Mouse (Mus musculus): ENCODE measurements around the gene Gm37240. TPM values are rescaled to one million over a fixed set of nuclear protein-coding genes. Genes with fewer than 3 reads are reported as not detected.
"Not testable (repeated sequence)": the region's sequence is repeated elsewhere in the genome, so short reads cannot be mapped to it uniquely, and the experiment has no call there.

Gene Gm37240
- polyA plus RNA-seq, 1 experiment from 2014 or later: 8.9 TPM

DNA sequence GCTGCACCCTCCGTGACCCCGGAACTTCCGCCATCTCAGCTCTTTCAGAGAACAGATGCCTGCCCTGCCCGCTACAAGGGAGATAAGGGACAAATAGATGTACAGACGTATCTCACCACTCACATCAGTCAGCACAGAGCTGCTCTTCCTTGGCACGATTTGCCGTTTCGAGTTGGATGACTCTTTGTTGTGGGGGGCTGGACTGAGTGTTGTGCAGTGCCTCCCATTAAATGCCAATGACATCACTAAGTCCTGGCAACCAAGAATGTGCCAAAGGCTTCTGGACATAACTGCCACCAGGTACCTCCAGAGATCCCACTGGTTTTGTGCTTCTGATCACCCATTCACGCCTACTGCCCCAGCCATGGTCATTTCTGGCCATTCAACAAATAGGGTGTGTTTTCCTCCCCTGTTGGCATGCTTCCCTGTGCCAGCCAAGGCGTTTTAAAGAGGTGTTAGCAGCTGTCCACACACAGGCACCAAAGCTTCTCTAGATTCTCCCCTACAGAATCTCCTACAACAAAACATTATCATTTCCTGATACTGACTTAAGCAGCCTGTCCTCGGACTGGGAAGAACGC, 1233.0 kb downstream of the Gm37240 start:
- Histone ChIP-seq H3K4me3 (replicated peaks) (peak overlapping the region; percentile 22; the same call in 1 of the 2 replicates), H3K27me3 (peaks cover 9% of the 10 kb centered on the region), H3K4me2 (peak overlapping the region; percentile 51), H3K36me3 (no peaks in the 10 kb centered on the region), H3K9me3 (replicated peaks) (no peaks in the 10 kb centered on the region), H3K9ac (no peak overlapping the region), H3K4me1 (peaks cover 26% of the 10 kb centered on the region), H3K27ac (no peak overlapping the region)
- ATAC-seq (replicated peaks; ENCODE audit: low FRiP score): 0 out of 2 replicates have a peak, but pooled peaks have one; percentile 38
- 33% methylated on average over 12 of the region's 12 CpGs for WGBS

DNA sequence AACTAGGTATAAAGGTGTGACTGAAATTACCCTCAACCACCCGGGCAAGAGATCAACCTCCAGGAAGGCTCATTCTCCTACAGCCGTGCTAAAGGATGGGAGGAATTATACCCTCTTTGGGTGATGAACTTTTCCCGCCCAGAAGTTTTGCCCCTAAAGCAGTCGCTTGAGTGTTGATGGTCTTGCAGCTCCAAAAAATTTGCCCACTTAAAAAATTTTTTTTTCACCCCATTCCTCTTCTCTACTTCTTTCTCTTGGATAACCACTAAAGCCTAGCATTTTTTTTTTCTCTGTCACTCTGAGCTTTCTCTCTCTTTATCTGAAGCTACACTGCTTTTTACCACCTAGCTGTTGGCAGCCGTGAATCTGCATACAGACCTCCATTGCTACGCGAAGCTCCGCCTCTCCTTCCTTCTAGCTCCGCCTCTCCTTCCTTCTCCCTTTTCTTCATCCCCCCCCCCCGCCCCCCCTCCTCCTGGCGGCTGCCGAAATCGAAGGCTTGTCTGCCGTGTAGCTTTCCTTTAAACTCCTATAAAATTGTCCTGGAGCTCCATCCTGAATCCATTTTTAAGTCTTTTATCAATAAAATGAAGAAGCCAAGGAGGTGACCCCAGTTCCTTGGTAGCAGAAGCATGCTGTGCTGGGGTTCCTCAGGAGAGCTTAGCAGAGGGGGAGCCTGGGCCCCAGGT, 1233.6 kb downstream of the Gm37240 start:
- H3K27me3 ChIP-seq: peaks cover 9% of the 10 kb centered on the region
- H3K4me2 ChIP-seq: peak overlapping the region; percentile 51
- peak overlapping the region; percentile 22; the same call in 1 of the 2 replicates for H3K4me3 ChIP-seq (replicated peaks)
- H3K36me3 ChIP-seq: no peaks in the 10 kb centered on the region
- peaks cover 26% of the 10 kb centered on the region for H3K4me1 ChIP-seq
- 12% methylated on average over 14 of the region's 14 CpGs for WGBS
- ATAC-seq (replicated peaks; ENCODE audit: low FRiP score): no peak
- H3K9ac ChIP-seq: no peak overlapping the region
- H3K9me3 ChIP-seq (replicated peaks): no peaks in the 10 kb centered on the region
- no peak overlapping the region for H3K27ac ChIP-seq

DNA sequence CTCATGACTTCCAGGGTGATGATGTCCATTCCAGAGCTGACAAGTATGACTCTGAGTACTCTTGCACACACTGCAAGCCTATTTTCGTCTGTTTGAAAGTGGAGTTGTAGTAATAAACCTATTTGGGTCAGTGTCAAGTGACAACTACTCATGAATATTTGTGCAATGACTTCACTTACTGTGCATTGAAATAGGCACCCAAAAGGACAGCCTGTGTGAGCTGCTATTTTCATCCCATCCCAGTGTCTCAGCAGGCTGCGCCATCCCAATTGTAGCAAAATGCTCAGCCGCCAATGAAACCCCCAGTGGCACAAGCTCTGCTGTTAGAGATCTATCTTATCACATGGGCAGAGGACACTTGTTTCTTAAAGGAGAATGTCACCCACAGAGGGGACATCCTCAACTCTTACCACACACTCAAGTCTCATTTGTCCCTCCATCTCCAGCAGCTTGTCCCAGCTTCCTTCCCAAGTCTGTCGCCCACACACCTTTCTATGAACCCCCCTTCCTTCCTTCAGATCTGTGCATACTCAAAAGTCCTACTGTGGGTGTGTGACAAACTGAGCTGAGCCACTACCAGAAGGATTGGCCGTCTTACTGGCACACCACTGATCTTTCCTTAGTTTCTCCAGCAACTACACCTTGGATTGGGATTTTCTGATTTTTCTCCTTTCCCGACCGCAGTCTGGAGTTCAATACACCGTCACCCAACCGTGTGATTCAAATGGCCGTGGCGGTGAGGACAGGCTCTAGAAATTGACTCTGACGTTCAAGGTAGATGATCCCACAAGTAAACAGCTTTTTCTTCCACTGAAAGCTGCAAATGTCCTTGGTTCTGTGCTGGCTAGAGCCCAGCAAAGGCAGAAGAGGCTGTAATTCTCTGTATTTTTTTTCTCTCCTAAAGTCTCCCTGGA, 1234.4 kb downstream of the Gm37240 start:
- Histone ChIP-seq H3K4me2 (peak overlapping the region; percentile 51), H3K4me1 (peaks cover 26% of the 10 kb centered on the region)
- ATAC-seq (replicated peaks; ENCODE audit: low FRiP score): no peak

DNA sequence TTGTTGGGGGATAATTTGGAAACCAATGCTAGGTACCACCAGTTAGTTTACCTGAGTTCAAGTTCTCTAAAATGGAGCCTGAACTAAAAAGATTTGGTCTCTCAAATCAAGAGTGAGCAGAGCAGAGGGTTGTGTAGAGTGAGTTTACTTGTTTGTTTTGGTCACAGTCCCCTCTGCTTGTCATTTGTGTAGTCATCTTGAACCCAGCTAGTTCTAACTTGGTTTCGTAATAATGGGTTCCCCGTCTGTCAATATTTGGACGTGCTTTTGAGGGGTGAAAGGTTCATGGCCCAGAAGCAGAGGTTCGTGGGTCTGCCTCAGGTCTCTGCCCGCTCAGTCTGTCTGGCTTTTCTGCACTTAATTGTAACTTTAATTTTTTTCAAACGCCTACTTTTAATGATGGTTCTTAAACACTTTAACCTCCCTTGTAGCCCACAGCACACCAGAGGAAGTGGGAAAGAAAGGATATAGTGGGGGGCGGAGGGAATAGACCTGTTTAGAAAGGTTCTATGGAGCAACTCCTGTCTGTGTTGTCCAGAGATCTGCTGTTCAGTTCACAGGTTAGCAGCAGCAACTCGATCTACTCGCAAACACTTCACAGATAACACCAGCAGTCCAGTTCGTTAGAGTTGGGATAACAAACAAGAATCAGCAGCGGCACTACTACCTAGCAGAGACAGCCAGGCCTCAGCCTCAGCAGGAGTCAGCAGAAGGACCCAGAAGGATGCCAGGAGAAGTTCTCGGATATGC, 1237.6 kb downstream of the Gm37240 start:
- H3K4me2 ChIP-seq: no peak overlapping the region
- 86% methylated on average over 12 of the region's 12 CpGs for WGBS
- no peak overlapping the region for H3K9ac ChIP-seq
- H3K27me3 ChIP-seq: peaks cover 8% of the 10 kb centered on the region
- H3K36me3 ChIP-seq: no peaks in the 10 kb centered on the region
- ATAC-seq (replicated peaks; ENCODE audit: low FRiP score): no peak
- no peak overlapping the region for H3K27ac ChIP-seq
- peaks cover 18% of the 10 kb centered on the region for H3K4me1 ChIP-seq
- H3K4me3 ChIP-seq (replicated peaks): no peak overlapping the region
- H3K9me3 ChIP-seq (replicated peaks): no peaks in the 10 kb centered on the region

More for the DNA sequence above, 1234.4 kb downstream of the Gm37240 start:
- Histone ChIP-seq H3K27ac (no peak overlapping the region), H3K9me3 (replicated peaks) (no peaks in the 10 kb centered on the region), H3K36me3 (no peaks in the 10 kb centered on the region), H3K4me3 (replicated peaks) (no peak overlapping the region), H3K27me3 (peaks cover 9% of the 10 kb centered on the region), H3K9ac (no peak overlapping the region)
- WGBS: 64% methylated on average over 12 of the region's 12 CpGs

DNA sequence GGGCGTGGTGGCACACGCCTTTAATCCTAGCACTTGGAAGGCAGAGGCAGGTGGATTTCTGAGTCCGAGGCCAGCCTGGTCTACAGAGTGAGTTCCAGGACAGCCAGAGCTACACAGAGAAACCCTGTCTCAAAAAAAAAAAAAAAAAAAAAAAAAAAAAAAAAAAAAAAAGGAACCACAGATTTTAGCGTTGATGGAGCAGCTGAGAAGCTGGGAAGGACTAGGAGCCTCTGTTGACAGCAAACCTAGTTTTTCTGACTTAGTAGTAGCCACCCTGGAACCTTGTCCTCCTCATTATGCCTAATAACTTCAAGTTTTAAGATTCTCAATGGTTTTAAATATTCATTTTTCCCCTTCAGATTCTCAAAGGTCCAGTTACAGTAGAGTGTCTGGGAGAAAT, 1239.2 kb downstream of the Gm37240 start:
- not testable (repeated sequence) for H3K4me3 ChIP-seq (replicated peaks); H3K9ac ChIP-seq; H3K4me2 ChIP-seq; ATAC-seq (replicated peaks; ENCODE audit: low FRiP score); H3K27ac ChIP-seq; H3K9me3 ChIP-seq (replicated peaks); H3K27me3 ChIP-seq; H3K4me1 ChIP-seq; H3K36me3 ChIP-seq
- 82% methylated on average over 4 of the region's 4 CpGs for WGBS

DNA sequence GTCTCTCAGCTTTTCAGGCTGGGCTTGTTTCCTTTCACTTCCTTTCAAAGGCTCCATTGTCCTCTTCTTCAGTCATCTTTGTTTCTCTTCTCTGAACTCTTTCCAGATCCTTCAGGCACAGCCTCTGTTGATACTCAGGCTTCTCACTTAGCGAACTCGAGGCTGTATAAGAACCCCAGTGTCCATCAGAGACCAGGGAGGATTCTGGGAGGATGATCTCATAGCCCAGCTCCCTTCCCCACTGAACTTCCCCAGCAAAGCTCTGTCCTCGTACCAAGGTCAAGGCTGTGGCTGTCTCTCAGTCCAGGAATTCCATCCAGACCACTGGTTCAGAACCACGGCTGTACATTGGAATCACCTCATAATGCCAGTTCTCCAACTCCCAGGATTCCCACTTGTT, 1239.7 kb downstream of the Gm37240 start:
- no peaks in the 10 kb centered on the region for H3K27me3 ChIP-seq
- H3K4me2 ChIP-seq: no peak overlapping the region
- H3K9ac ChIP-seq: no peak overlapping the region
- no peak overlapping the region for H3K4me3 ChIP-seq (replicated peaks)
- ATAC-seq (replicated peaks; ENCODE audit: low FRiP score): no peak; the same call in 1 of the 2 replicates
- H3K9me3 ChIP-seq (replicated peaks): no peaks in the 10 kb centered on the region
- H3K36me3 ChIP-seq: no peaks in the 10 kb centered on the region
- 0 out of 2 replicates have a peak, but pooled peaks cover 2% of the 10 kb centered on the region for H3K4me1 ChIP-seq
- WGBS: 53% methylated on average over 4 of the region's 4 CpGs
- H3K27ac ChIP-seq: no peak overlapping the region

DNA sequence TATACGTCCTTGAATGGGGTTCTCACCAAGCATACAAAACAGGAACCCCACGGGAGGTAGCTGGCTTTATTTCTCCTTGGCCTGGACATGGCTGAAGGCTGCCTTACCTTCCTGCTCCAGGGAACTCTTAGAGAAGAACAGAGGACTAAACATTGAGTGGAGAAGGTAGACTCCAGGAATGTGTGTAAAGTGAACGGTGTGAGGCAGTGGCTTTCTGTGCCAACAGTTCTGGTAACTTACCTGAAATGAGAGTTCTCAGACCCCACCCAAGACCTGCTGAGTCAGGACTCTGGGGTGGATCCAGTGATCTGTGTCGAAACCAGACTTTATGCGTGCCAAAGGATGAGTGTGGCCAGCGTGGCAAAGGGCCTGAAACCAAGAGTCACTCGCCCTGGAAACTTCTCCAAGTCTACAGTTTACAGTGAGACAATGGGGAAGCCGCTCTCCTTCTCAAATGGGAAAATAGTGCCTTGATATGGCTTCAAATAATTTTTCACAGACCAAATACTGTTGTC, 1240.9 kb downstream of the Gm37240 start:
- no peak overlapping the region for H3K9ac ChIP-seq
- no peaks in the 10 kb centered on the region for H3K27me3 ChIP-seq
- no peaks in the 10 kb centered on the region for H3K9me3 ChIP-seq (replicated peaks)
- H3K36me3 ChIP-seq: no peaks in the 10 kb centered on the region
- H3K27ac ChIP-seq: no peak overlapping the region
- 0 out of 2 replicates have a peak, but pooled peaks cover 2% of the 10 kb centered on the region for H3K4me1 ChIP-seq
- 73% methylated on average over 8 of the region's 8 CpGs for WGBS
- no peak overlapping the region for H3K4me3 ChIP-seq (replicated peaks)
- ATAC-seq (replicated peaks; ENCODE audit: low FRiP score): no peak
- no peak overlapping the region for H3K4me2 ChIP-seq

DNA sequence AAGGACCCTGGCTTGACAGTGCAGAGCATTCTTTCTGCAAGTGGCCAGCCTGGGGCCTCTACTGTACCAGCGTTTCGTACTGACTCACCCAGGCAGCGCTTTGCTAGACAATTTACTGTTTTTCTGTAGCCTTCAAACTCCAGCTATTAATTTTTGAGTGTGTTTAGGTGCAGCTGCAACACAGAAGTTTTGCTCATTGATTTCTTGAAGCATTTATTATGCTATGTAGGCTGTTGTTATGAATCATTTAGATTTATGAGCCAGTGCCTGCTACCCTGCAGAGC, 1241.4 kb downstream of the Gm37240 start:
- no peaks in the 10 kb centered on the region for H3K27me3 ChIP-seq
- no peak overlapping the region for H3K4me3 ChIP-seq (replicated peaks)
- 71% methylated on average over 3 of the region's 3 CpGs for WGBS
- H3K36me3 ChIP-seq: no peaks in the 10 kb centered on the region
- no peak overlapping the region for H3K27ac ChIP-seq
- H3K9me3 ChIP-seq (replicated peaks): no peaks in the 10 kb centered on the region
- no peak overlapping the region for H3K9ac ChIP-seq
- H3K4me1 ChIP-seq: 0 out of 2 replicates have a peak, but pooled peaks cover 2% of the 10 kb centered on the region
- no peak overlapping the region for H3K4me2 ChIP-seq
- no peak for ATAC-seq (replicated peaks; ENCODE audit: low FRiP score)

DNA sequence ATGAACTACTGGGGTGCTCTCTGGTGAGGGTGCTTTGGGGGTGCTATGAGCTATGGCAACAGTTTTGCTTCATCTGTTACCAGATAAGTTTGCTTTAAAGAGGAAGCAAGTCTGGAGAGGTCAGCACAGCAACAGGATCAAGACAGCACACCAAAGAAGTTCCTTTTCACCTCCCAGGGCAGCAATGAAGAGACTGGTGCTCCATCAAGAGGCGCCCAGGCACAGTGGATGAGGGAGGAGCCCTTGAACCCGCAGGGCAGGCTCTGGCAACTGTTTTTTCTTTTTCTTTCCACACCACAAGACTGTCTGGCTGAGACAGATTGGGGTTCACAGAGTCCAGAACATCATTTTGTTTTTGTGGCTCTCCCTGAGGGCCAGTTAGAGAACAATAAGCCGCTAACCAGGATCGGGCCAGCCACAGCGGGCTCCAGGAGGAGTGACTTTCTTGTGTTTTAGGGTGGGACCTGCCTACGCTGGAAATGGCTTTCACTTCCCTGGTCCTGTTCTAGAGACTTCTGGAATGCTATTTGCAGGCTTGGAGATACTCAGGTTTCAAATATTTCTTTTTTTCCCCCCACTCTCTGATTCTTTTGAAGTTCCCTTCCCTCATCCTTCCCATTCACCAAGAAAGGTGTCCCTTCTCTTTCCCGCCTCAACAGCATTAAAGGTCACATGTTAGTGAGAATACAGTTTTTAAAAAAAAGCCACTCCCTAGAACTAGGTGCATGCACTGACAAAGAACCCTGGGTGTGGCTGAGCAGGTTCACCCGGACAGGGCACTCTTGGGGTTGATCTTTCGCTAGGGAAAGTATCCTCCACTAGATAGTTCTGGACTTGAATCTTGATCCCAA, 1241.9 kb downstream of the Gm37240 start:
- Histone ChIP-seq H3K9me3 (replicated peaks) (no peaks in the 10 kb centered on the region), H3K4me1 (0 out of 2 replicates have a peak, but pooled peaks cover 2% of the 10 kb centered on the region), H3K4me2 (no peak overlapping the region), H3K36me3 (no peaks in the 10 kb centered on the region), H3K27ac (no peak overlapping the region), H3K27me3 (no peaks in the 10 kb centered on the region), H3K4me3 (replicated peaks) (no peak overlapping the region), H3K9ac (no peak overlapping the region)
- ATAC-seq (replicated peaks; ENCODE audit: low FRiP score): no peak
- 77% methylated on average over 9 of the region's 9 CpGs for WGBS

DNA sequence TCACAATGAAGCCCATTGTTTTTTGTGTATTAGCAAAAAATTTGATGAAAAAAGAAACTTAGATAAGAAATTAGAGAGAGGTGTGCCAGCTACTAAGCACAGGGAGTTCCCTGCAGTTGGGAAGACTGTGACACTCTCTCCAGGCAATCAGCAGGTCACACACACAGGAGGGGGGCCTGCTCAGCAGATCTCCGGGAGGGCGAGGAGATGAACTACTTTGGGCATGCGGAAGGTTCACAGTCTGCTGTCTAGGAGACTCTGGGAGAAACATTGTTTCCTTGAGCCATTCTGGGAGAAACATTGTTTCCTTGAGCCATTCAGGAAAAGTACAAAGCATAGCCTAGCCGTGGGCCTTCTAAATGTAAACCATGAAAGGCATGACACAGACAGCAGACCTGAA, 1244.4 kb downstream of the Gm37240 start:
- no peaks in the 10 kb centered on the region for H3K27me3 ChIP-seq
- no peaks in the 10 kb centered on the region for H3K9me3 ChIP-seq (replicated peaks)
- no peaks in the 10 kb centered on the region for H3K36me3 ChIP-seq
- peaks cover 19% of the 10 kb centered on the region for H3K4me1 ChIP-seq
- no peak overlapping the region for H3K9ac ChIP-seq
- no peak overlapping the region for H3K4me3 ChIP-seq (replicated peaks)
- 77% methylated on average over 4 of the region's 4 CpGs for WGBS
- no peak overlapping the region for H3K27ac ChIP-seq
- no peak overlapping the region for H3K4me2 ChIP-seq
- ATAC-seq (replicated peaks; ENCODE audit: low FRiP score): no peak

DNA sequence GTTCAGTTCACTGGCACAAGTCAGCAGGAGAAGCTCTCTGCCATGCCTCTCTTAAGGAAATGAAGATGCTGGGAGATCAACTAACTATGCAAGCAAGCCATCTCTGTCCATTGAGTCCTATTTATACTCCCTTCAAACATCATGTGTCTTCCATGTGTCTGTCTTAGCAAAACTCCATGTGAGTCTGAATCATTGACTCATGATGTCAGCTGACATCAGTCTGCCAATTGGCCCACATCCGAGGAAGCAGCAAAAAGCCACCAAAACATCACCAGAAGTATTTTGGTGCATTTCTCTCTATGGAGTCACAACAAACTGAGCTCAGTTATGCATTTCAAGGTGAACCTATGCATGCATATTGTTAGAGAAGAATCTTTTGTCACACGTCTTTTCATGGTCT, 1245.9 kb downstream of the Gm37240 start:
- H3K9me3 ChIP-seq (replicated peaks): no peaks in the 10 kb centered on the region
- H3K27ac ChIP-seq: no peak overlapping the region
- WGBS: 92% methylated on average over 2 of the region's 2 CpGs
- H3K36me3 ChIP-seq: no peaks in the 10 kb centered on the region
- H3K9ac ChIP-seq: no peak overlapping the region
- no peak for ATAC-seq (replicated peaks; ENCODE audit: low FRiP score)
- H3K4me1 ChIP-seq: peaks cover 21% of the 10 kb centered on the region
- H3K27me3 ChIP-seq: no peaks in the 10 kb centered on the region
- no peak overlapping the region for H3K4me2 ChIP-seq
- no peak overlapping the region for H3K4me3 ChIP-seq (replicated peaks)
